Mouse (Mus musculus) spleen, adult 2 months (tissue): Measurements from ENCODE around the gene Zfp282. TPM values are rescaled to one million over a fixed set of nuclear protein-coding genes. Genes with fewer than 3 reads are reported as not detected.
A peak's percentile ranks its signal among the peaks of the same experiment; 100 is the strongest.

Experiments
- DNase-seq, 2 experiments: peaks; one replicate each; pipeline versions ENCODE4 v3.0.0 to v3.0.0-alpha.2; 2012 to 2021; ENCODE audit warnings: low spot score in 2 of 2, low read depth in 1 of 2
- H3K27ac ChIP-seq: fragments of 200-500 bp; 2 replicates; pipeline ENCODE4 v1.5.1; 2012; ENCODE audit warnings: low read length, inconsistent platforms; ENCODE audit not compliant: insufficient read depth
- H3K27me3 ChIP-seq: fragments of 200-500 bp; 2 replicates; pipeline ENCODE4 v1.6.1; 2012; ENCODE audit warnings: mild to moderate bottlenecking, moderate library complexity, low read length, inconsistent platforms; ENCODE audit not compliant: control insufficient read depth, insufficient read depth
- H3K36me3 ChIP-seq: fragments of 200-500 bp; 2 replicates; pipeline ENCODE4 v1.6.1; 2012; ENCODE audit warnings: mild to moderate bottlenecking, low read length, inconsistent platforms; ENCODE audit not compliant: control insufficient read depth, insufficient read depth
- H3K4me1 ChIP-seq: fragments of 200-500 bp; 2 replicates; pipeline ENCODE4 v1.6.1; 2011; ENCODE audit warnings: inconsistent platforms; ENCODE audit not compliant: control insufficient read depth, insufficient read depth, insufficient read length
- H3K4me3 ChIP-seq: fragments of 200-500 bp; 2 replicates; pipeline ENCODE4 v1.5.1; 2011; ENCODE audit warnings: mild to moderate bottlenecking, inconsistent platforms; ENCODE audit not compliant: insufficient read depth, insufficient read length; ENCODE audit errors: extremely low read depth
- CTCF ChIP-seq: fragments of 200-500 bp; IDR thresholded peaks from 2 replicates; pipeline ENCODE4 v1.5.1; 2011; ENCODE audit warnings: mild to moderate bottlenecking, inconsistent platforms; ENCODE audit not compliant: insufficient read depth, insufficient read length, insufficient replicate concordance; ENCODE audit errors: extremely low read depth
- POLR2A ChIP-seq: fragments of 200-500 bp; IDR thresholded peaks from 2 replicates; pipeline ENCODE4 v1.6.1; 2011; ENCODE audit warnings: low read depth, low read length, inconsistent platforms
- WGBS: fragments of 180-500 bp; shearing (Covaris S2); methylation state at CpG from one replicate; pipeline ENCODE4 v1.1.7; 2018; 5-methylcytosine and 5-hydroxymethylcytosine counted together
- polyA plus RNA-seq: library from polyadenylated mRNA; depleted of rRNA; stranded (reverse); fragments of >200 nt; gene quantifications from 2 replicates; pipeline ENCODE4 v1.2.3, GENCODE M21; 2012

Gene Zfp282
- polyA plus RNA-seq, 1 experiment = 6.3 TPM

DNA sequence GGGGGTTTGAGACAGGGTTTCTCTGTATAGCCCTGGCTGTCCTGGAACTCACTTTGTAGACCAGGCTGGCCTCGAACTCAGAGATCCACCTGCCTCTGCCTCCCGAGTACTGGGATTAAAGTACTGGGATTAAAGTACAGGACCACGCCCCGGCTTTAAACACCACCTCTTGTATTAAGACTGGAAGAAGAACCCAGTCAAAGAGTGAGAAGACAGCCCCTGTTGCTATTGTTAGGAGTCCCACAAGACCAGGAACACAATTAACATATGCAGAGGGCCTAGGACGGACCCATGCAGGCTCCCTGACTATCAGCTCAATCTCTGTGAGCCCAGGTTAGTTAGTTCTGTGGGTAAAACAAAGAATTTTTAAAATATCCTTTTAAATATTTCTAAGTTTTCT, 4.7 kb upstream of the Zfp282 start:
- no peaks in the 10 kb centered on the region for H3K4me1 ChIP-seq
- no peaks in the 10 kb centered on the region for H3K27me3 ChIP-seq
- TF ChIP-seq POLR2A = no peak
- no peak for TF ChIP-seq CTCF
- H3K27ac ChIP-seq = no peak overlapping the region
- 93% methylated on average over 5 of the region's 5 CpGs for WGBS
- DNase-seq = no peak
- no peak overlapping the region for H3K4me3 ChIP-seq
- H3K36me3 ChIP-seq = peaks cover 3% of the 10 kb centered on the region

DNA sequence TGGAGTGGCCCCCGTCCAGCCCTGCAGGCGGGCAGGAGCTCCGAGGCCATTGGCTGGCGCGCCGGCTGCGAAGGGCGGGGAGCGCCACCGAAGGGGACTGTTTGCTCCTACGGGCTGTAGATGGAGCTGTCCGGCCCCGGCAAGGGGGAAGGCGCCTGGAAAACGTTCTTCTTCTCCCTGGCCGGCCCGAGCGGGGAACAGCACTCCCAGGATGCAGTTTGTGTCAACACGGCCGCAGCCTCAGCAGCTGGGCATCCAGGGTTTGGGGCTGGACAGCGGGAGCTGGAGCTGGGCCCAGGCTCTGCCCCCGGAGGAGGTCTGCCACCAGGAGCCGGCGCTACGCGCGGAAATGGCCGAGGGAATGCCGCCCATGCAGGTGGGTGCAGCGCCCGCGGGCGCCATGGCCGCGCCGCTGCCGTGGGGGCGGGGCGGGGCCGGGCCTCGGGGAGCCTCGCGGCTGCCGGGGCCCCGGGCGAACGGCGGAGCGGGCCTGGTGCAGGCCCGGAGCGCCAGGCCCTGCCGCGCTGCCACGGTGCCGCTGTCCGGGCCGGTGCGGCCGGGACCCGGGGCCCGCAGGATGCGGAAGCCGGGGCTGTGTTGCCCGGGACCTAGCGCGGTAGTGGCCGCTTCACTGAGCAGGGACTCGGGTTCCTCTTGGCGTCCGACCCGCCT, 593 bp downstream of the Zfp282 start:
- under 1% methylated on average over 52 of the region's 71 CpGs for WGBS
- H3K27ac ChIP-seq = peak overlapping the region; percentile 77
- H3K36me3 ChIP-seq = peaks cover 3% of the 10 kb centered on the region
- TF ChIP-seq POLR2A = peak; percentile 18; the same call in 1 of the 2 replicates
- TF ChIP-seq CTCF = no peak; the same call in 1 of the 2 replicates
- H3K27me3 ChIP-seq = no peaks in the 10 kb centered on the region
- peak overlapping the region; percentile 75 for H3K4me3 ChIP-seq
- H3K4me1 ChIP-seq = peaks cover 9% of the 10 kb centered on the region; the same call in 1 of the 2 replicates
- DNase-seq = peak; percentile 33 to 76

DNA sequence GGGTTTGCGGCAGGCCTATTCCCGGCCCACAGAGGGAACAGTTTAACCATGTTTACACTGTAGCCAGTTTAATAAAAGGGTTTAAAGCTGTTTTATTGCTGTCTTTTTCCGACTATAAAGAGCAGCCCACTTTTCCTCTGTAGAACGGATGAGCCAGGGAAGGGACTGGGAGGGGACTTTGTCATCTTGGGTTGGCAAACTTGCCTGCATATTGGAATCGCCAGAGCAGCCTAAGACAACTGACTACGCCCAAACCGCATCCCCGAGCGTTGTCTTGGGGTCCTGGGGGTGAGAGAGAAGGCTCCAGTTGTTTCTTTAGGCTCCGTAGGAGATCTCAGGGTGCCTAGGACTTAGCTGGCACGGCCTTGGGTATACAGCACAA, 1.1 kb downstream of the Zfp282 start:
- 2% methylated on average over 11 of the region's 11 CpGs for WGBS
- DNase-seq = no peak

GRCm38 (mm10) chr6:47878593-47878992, 1.6 kb downstream of the Zfp282 start:
- Histone ChIP-seq H3K4me3 (peak overlapping the region; percentile 75; the same call in 1 of the 2 replicates), H3K27me3 (no peaks in the 10 kb centered on the region), H3K36me3 (peaks cover 6% of the 10 kb centered on the region), H3K4me1 (peaks cover 9% of the 10 kb centered on the region; the same call in 1 of the 2 replicates), H3K27ac (no peak overlapping the region)
- WGBS = 53% methylated on average over 3 of the region's 3 CpGs
- no peak for DNase-seq
- TF ChIP-seq CTCF (no peak), POLR2A (no peak)

More for the DNA sequence above, 1.1 kb downstream of the Zfp282 start:
- peaks cover 9% of the 10 kb centered on the region; the same call in 1 of the 2 replicates for H3K4me1 ChIP-seq
- peak overlapping the region; percentile 77 for H3K27ac ChIP-seq
- H3K4me3 ChIP-seq = peak overlapping the region; percentile 75
- TF ChIP-seq CTCF (no peak), POLR2A (no peak)
- H3K36me3 ChIP-seq = peaks cover 6% of the 10 kb centered on the region
- no peaks in the 10 kb centered on the region for H3K27me3 ChIP-seq

DNA sequence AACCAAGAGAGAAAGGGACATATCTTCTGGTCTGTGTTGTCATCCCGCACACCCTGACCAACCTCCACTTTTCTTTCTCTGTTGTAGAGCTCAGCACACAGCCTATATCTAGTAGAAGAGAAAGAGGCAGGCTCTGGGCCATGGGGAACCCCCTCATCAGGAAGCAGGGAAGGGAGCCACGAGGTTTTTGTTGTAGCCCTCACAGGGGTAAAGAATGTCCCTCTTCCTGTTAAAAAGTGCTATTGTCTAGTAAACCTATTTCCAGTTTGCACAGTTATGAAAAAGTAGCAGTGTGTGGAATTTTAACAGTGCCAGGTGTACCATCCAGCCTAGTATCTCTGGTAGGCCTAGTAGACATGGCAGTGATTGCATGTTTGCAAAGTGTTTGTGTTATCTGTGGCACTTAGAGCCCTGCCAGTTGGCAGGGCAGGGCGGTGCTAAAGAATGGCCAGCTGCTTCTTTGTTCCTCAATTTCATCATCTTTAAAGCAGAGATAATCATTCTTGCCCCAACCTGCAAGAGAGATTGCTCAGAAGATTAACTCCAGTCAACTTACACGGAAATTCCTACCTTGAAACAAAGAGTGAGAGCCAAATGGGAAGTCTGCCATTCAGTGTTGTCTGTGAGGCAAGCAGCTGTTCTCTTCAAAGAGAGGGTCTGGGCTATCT, 2.2 kb downstream of the Zfp282 start:
- no peak for TF ChIP-seq POLR2A
- no peak for TF ChIP-seq CTCF
- Histone ChIP-seq H3K27me3 (no peaks in the 10 kb centered on the region), H3K4me1 (peaks cover 9% of the 10 kb centered on the region; the same call in 1 of the 2 replicates), H3K27ac (no peak overlapping the region), H3K4me3 (no peak overlapping the region), H3K36me3 (peaks cover 7% of the 10 kb centered on the region)
- DNase-seq = no peak
- 51% methylated on average over 4 of the region's 4 CpGs for WGBS

DNA sequence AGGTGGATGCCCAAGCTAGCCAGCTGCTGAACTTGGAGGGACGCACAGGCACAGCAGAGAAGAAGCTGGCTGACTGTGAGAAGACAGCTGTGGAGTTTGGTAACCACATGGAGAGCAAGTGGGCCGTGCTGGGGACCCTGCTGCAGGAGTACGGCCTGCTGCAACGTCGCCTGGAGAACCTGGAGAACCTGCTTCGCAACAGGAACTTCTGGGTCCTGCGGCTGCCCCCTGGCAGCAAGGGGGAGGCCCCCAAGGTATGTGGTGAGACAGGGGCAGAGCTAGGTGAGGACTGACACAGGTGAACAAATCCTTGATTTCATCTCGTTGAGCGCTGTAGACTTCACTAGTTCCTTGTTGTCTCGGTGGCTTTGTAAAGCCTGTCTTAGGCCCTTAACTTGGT, 3.2 kb downstream of the Zfp282 start:
- no peak for DNase-seq
- H3K36me3 ChIP-seq = peaks cover 9% of the 10 kb centered on the region
- 96% methylated on average over 10 of the region's 10 CpGs for WGBS

More for the DNA sequence above, 3.2 kb downstream of the Zfp282 start:
- no peak overlapping the region for H3K27ac ChIP-seq
- TF ChIP-seq POLR2A (no peak), CTCF (no peak)
- peaks cover 9% of the 10 kb centered on the region; the same call in 1 of the 2 replicates for H3K4me1 ChIP-seq
- H3K4me3 ChIP-seq = no peak overlapping the region
- no peaks in the 10 kb centered on the region for H3K27me3 ChIP-seq
